Mouse (Mus musculus): Measurements from ENCODE around the gene Tgfbi. TPM values are rescaled to one million over a fixed set of nuclear protein-coding genes. Genes with fewer than 3 reads are reported as not detected.

Tgfbi gene
- polyA plus RNA-seq, 1 experiment from 2014 or later: 116 TPM

DNA sequence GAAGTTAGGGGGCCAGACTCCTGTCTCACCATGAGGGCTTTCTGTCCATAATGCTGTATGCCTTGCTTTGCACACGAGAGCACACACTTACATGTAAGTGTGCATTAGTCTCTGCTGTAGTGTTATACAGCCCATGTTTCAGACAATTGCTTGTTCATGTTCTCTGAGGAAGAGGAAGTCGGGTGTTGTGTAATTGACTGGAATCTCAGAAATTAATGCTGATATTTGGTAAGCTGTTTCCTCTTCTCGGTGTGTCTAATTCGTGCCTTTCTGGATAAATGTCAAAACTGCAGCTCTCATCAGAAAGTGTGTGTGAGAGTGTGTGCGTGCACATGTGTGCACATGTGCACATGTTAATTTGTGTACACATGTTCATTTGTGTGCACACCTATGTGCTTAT lies 16.1 kb upstream of the Tgfbi start:
- WGBS: 76% methylated on average over 5 of the region's 5 CpGs
- peaks cover 10% of the 10 kb centered on the region; the same call in 1 of the 2 replicates for H3K4me1 ChIP-seq (replicated peaks; ENCODE audit: insufficient read depth, low read length)
- H3K4me3 ChIP-seq (replicated peaks; ENCODE audit: low read depth, low read length): no peak overlapping the region
- H3K4me2 ChIP-seq (ENCODE audit: low read length): no peak overlapping the region
- 0 out of 2 replicates have a peak, but pooled peaks cover 3% of the 10 kb centered on the region for H3K27me3 ChIP-seq (ENCODE audit: insufficient read depth, low read length)
- no peak overlapping the region for H3K9ac ChIP-seq (ENCODE audit: low read depth, low read length)
- DNase-seq (ENCODE audit: low spot score) (no peak), ATAC-seq (replicated peaks; ENCODE audit: low FRiP score, low read depth) (no peak)
- no peak for TF ChIP-seq CTCF (IDR thresholded peaks at IDR 0.05; ENCODE audit: low read depth)
- H3K9me3 ChIP-seq (replicated peaks; ENCODE audit: low read length): no peaks in the 10 kb centered on the region
- H3K36me3 ChIP-seq (ENCODE audit: insufficient read depth, low read length): no peaks in the 10 kb centered on the region
- H3K27ac ChIP-seq: no peak overlapping the region

DNA sequence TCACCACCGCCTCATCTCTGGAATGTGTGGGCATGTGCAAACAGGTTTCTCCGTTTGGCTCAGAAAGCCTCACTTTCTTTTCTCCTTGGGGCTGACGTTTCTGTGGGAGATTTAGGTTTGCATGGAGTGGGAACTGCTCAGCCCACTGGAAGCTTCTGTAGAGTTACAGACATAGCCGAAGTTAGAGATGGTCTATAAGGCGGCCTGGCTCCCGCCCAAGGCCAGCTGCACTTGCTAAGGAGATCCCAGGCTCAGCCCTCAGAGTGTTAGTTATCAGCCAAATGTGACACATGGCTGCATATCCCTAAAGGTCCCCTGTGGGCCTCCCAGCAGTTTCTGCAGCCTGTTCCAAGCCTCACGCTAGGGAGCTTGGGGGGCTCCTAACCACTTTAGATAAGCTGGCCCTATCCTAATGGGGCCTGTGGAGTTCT lies 15.3 kb upstream of the Tgfbi start:
- H3K27ac ChIP-seq: no peak overlapping the region
- H3K4me3 ChIP-seq (replicated peaks; ENCODE audit: low read depth, low read length): no peak overlapping the region
- TF ChIP-seq CTCF (IDR thresholded peaks at IDR 0.05; ENCODE audit: low read depth): no peak
- H3K4me2 ChIP-seq (ENCODE audit: low read length): no peak overlapping the region
- peaks cover 10% of the 10 kb centered on the region; the same call in 1 of the 2 replicates for H3K4me1 ChIP-seq (replicated peaks; ENCODE audit: insufficient read depth, low read length)
- no peak for ATAC-seq (replicated peaks; ENCODE audit: low FRiP score, low read depth)
- 64% methylated on average over 7 of the region's 7 CpGs for whole genome bisulfite sequencing
- 0 out of 2 replicates have a peak, but pooled peaks cover 3% of the 10 kb centered on the region for H3K27me3 ChIP-seq (ENCODE audit: insufficient read depth, low read length)
- H3K36me3 ChIP-seq (ENCODE audit: insufficient read depth, low read length): no peaks in the 10 kb centered on the region
- no peak for DNase-seq (ENCODE audit: low spot score)
- H3K9ac ChIP-seq (ENCODE audit: low read depth, low read length): no peak overlapping the region
- no peaks in the 10 kb centered on the region for H3K9me3 ChIP-seq (replicated peaks; ENCODE audit: low read length)

GRCm38 (mm10) chr13:56595246-56595645 lies 14.1 kb upstream of the Tgfbi start:
- WGBS: 78% methylated on average over 8 of the region's 8 CpGs
- Histone ChIP-seq H3K9ac (ENCODE audit: low read depth, low read length) (no peak overlapping the region), H3K27ac (no peak overlapping the region), H3K4me3 (replicated peaks; ENCODE audit: low read depth, low read length) (no peak overlapping the region), H3K27me3 (ENCODE audit: insufficient read depth, low read length) (0 out of 2 replicates have a peak, but pooled peaks cover 3% of the 10 kb centered on the region), H3K36me3 (ENCODE audit: insufficient read depth, low read length) (no peaks in the 10 kb centered on the region), H3K4me2 (ENCODE audit: low read length) (no peak overlapping the region), H3K9me3 (replicated peaks; ENCODE audit: low read length) (no peaks in the 10 kb centered on the region), H3K4me1 (replicated peaks; ENCODE audit: insufficient read depth, low read length) (0 out of 2 replicates have a peak, but pooled peaks cover 14% of the 10 kb centered on the region)
- TF ChIP-seq CTCF (IDR thresholded peaks at IDR 0.05; ENCODE audit: low read depth): no peak
- ATAC-seq (replicated peaks; ENCODE audit: low FRiP score, low read depth) (no peak), DNase-seq (ENCODE audit: low spot score) (no peak)

GRCm38 (mm10) chr13:56597296-56597695 lies 12.0 kb upstream of the Tgfbi start:
- WGBS: 86% methylated on average over 4 of the region's 4 CpGs
- DNase-seq (ENCODE audit: low spot score) (no peak), ATAC-seq (replicated peaks; ENCODE audit: low FRiP score, low read depth) (no peak)
- Histone ChIP-seq H3K4me2 (ENCODE audit: low read length) (no peak overlapping the region), H3K9me3 (replicated peaks; ENCODE audit: low read length) (no peaks in the 10 kb centered on the region), H3K27me3 (ENCODE audit: insufficient read depth, low read length) (no peaks in the 10 kb centered on the region), H3K27ac (no peak overlapping the region), H3K36me3 (ENCODE audit: insufficient read depth, low read length) (no peaks in the 10 kb centered on the region), H3K4me1 (replicated peaks; ENCODE audit: insufficient read depth, low read length) (peaks cover 24% of the 10 kb centered on the region; the same call in 1 of the 2 replicates), H3K4me3 (replicated peaks; ENCODE audit: low read depth, low read length) (no peak overlapping the region), H3K9ac (ENCODE audit: low read depth, low read length) (no peak overlapping the region)
- TF ChIP-seq CTCF (IDR thresholded peaks at IDR 0.05; ENCODE audit: low read depth): no peak

GRCm38 (mm10) chr13:56597831-56598612 lies 11.3 kb upstream of the Tgfbi start:
- ATAC-seq (replicated peaks; ENCODE audit: low FRiP score, low read depth) (no peak), DNase-seq (ENCODE audit: low spot score) (peak; percentile 84)
- Histone ChIP-seq H3K9ac (ENCODE audit: low read depth, low read length) (no peak overlapping the region), H3K9me3 (replicated peaks; ENCODE audit: low read length) (no peaks in the 10 kb centered on the region), H3K27me3 (ENCODE audit: insufficient read depth, low read length) (no peaks in the 10 kb centered on the region), H3K4me1 (replicated peaks; ENCODE audit: insufficient read depth, low read length) (peaks cover 24% of the 10 kb centered on the region; the same call in 1 of the 2 replicates), H3K36me3 (ENCODE audit: insufficient read depth, low read length) (no peaks in the 10 kb centered on the region), H3K27ac (no peak overlapping the region), H3K4me2 (ENCODE audit: low read length) (no peak overlapping the region), H3K4me3 (replicated peaks; ENCODE audit: low read depth, low read length) (no peak overlapping the region)
- no peak for TF ChIP-seq CTCF (IDR thresholded peaks at IDR 0.05; ENCODE audit: low read depth)
- 53% methylated on average over 12 of the region's 12 CpGs for WGBS

GRCm38 (mm10) chr13:56599511-56599910 lies 9.8 kb upstream of the Tgfbi start:
- no peaks in the 10 kb centered on the region for H3K36me3 ChIP-seq (ENCODE audit: insufficient read depth, low read length)
- H3K9me3 ChIP-seq (replicated peaks; ENCODE audit: low read length): no peaks in the 10 kb centered on the region
- no peak for DNase-seq (ENCODE audit: low spot score)
- peaks cover 19% of the 10 kb centered on the region; the same call in 1 of the 2 replicates for H3K4me1 ChIP-seq (replicated peaks; ENCODE audit: insufficient read depth, low read length)
- no peak overlapping the region for H3K4me3 ChIP-seq (replicated peaks; ENCODE audit: low read depth, low read length)
- H3K27me3 ChIP-seq (ENCODE audit: insufficient read depth, low read length): no peaks in the 10 kb centered on the region
- H3K4me2 ChIP-seq (ENCODE audit: low read length): no peak overlapping the region
- ATAC-seq (replicated peaks; ENCODE audit: low FRiP score, low read depth): no peak
- no peak overlapping the region for H3K9ac ChIP-seq (ENCODE audit: low read depth, low read length)
- H3K27ac ChIP-seq: no peak overlapping the region
- TF ChIP-seq CTCF (IDR thresholded peaks at IDR 0.05; ENCODE audit: low read depth): no peak
- WGBS: 84% methylated on average over 2 of the region's 2 CpGs
